Mouse (Mus musculus) brain, embryonic 14.5 days (tissue): ENCODE measurements at regions not wholly inside any gene's neighbourhood (a gene's known extent, or its start where the extent isn't known, plus 50 kb on each side); places are given as distances from the start of the nearest gene placed in this dataset.

Experiments used
- CTCF ChIP-seq: fragments of 200-500 bp; IDR thresholded peaks from 2 replicates; pipeline ENCODE4 v1.5.1; 2012; ENCODE audit warnings: inconsistent platforms, mild to moderate bottlenecking, moderate library complexity, borderline replicate concordance; ENCODE audit not compliant: insufficient read depth, insufficient read length; ENCODE audit errors: extremely low read depth
- POLR2A ChIP-seq: fragments of 200-500 bp; IDR thresholded peaks from 2 replicates; pipeline ENCODE4 v1.6.1; 2012; ENCODE audit warnings: mild to moderate bottlenecking, inconsistent platforms, borderline replicate concordance; ENCODE audit not compliant: poor library complexity, insufficient read depth, insufficient read length, severe bottlenecking; ENCODE audit errors: extremely low read depth

GRCm38 (mm10) chr6:147416592-147416991, 59.0 kb upstream of the Ccdc91 start:
- TF ChIP-seq POLR2A = no peak
- no peak for TF ChIP-seq CTCF
